Mouse (Mus musculus): ENCODE measurements at regions not wholly inside any gene's neighbourhood (a gene's known extent, or its start where the extent isn't known, plus 50 kb on each side); places are given as distances from the start of the nearest gene placed in this dataset.

GRCm38 (mm10) chr2:146631098-146631497 lies 119.0 kb upstream of the Ralgapa2 start:
- WGBS = 77% methylated on average over 5 of the region's 5 CpGs
- no peaks in the 10 kb centered on the region for H3K36me3 ChIP-seq (ENCODE audit: control insufficient read depth, insufficient read depth, low read length)
- H3K27me3 ChIP-seq (ENCODE audit: control insufficient read depth, insufficient read depth, low read length) = peaks cover 16% of the 10 kb centered on the region
- no peak overlapping the region for H3K27ac ChIP-seq (ENCODE audit: low read depth, low read length)
- no peaks in the 10 kb centered on the region for H3K9me3 ChIP-seq (ENCODE audit: control insufficient read depth, low read length)
- no peak for ATAC-seq (replicated peaks; ENCODE audit: low FRiP score)
- no peak for DNase-seq (ENCODE audit: low spot score)
- H3K4me3 ChIP-seq (ENCODE audit: low read depth, low read length) = no peak overlapping the region
- H3K9ac ChIP-seq (ENCODE audit: low read length) = no peak overlapping the region
- no peaks in the 10 kb centered on the region for H3K4me1 ChIP-seq (replicated peaks; ENCODE audit: control insufficient read depth, insufficient read depth, low read length)
- no peak overlapping the region for H3K4me2 ChIP-seq (ENCODE audit: low read depth, low read length, severe bottlenecking)

- no peak overlapping the region for H3K27ac ChIP-seq (ENCODE audit: low read depth, low read length)
- no peaks in the 10 kb centered on the region for H3K9me3 ChIP-seq (ENCODE audit: control insufficient read depth, low read length)
- WGBS = 50% methylated on average over 16 of the region's 16 CpGs
- no peaks in the 10 kb centered on the region for H3K36me3 ChIP-seq (ENCODE audit: control insufficient read depth, insufficient read depth, low read length)
- ATAC-seq (replicated peaks; ENCODE audit: low FRiP score) = peak; percentile 71
- no peak overlapping the region for H3K4me2 ChIP-seq (ENCODE audit: low read depth, low read length, severe bottlenecking)
- H3K27me3 ChIP-seq (ENCODE audit: control insufficient read depth, insufficient read depth, low read length) = peaks cover 16% of the 10 kb centered on the region
- DNase-seq (ENCODE audit: low spot score) = peak; percentile 82
- H3K4me3 ChIP-seq (ENCODE audit: low read depth, low read length) = no peak overlapping the region
- 0 out of 2 replicates have a peak, but pooled peaks cover 1% of the 10 kb centered on the region for H3K4me1 ChIP-seq (replicated peaks; ENCODE audit: control insufficient read depth, insufficient read depth, low read length)
- H3K9ac ChIP-seq (ENCODE audit: low read length) = no peak overlapping the region
These were observed 121.4 kb upstream of the Ralgapa2 start for GRCm38 (mm10) chr2:146633329-146634070.

- Histone ChIP-seq H3K4me1 (replicated peaks; ENCODE audit: control insufficient read depth, insufficient read depth, low read length) (0 out of 2 replicates have a peak, but pooled peaks cover 1% of the 10 kb centered on the region), H3K4me3 (ENCODE audit: low read depth, low read length) (no peak overlapping the region), H3K9me3 (ENCODE audit: control insufficient read depth, low read length) (no peaks in the 10 kb centered on the region), H3K27me3 (ENCODE audit: control insufficient read depth, insufficient read depth, low read length) (peaks cover 6% of the 10 kb centered on the region; the same call in 1 of the 2 replicates), H3K27ac (ENCODE audit: low read depth, low read length) (no peak overlapping the region), H3K4me2 (ENCODE audit: low read depth, low read length, severe bottlenecking) (no peak overlapping the region), H3K36me3 (ENCODE audit: control insufficient read depth, insufficient read depth, low read length) (no peaks in the 10 kb centered on the region), H3K9ac (ENCODE audit: low read length) (no peak overlapping the region)
- WGBS = 58% methylated on average over 5 of the region's 5 CpGs
- ATAC-seq (replicated peaks; ENCODE audit: low FRiP score) (no peak), DNase-seq (ENCODE audit: low spot score) (no peak)
These were observed 125.4 kb upstream of the Ralgapa2 start for GRCm38 (mm10) chr2:146637573-146637972.

- no peak overlapping the region for H3K27ac ChIP-seq (ENCODE audit: low read depth, low read length)
- ATAC-seq (replicated peaks; ENCODE audit: low FRiP score) (peak; percentile 80), DNase-seq (ENCODE audit: low spot score) (no peak)
- H3K4me3 ChIP-seq (ENCODE audit: low read depth, low read length) = no peak overlapping the region
- H3K9ac ChIP-seq (ENCODE audit: low read length) = no peak overlapping the region
- peaks cover 4% of the 10 kb centered on the region; the same call in 1 of the 2 replicates for H3K27me3 ChIP-seq (ENCODE audit: control insufficient read depth, insufficient read depth, low read length)
- H3K9me3 ChIP-seq (ENCODE audit: control insufficient read depth, low read length) = no peaks in the 10 kb centered on the region; the same call in 1 of the 2 replicates
- whole genome bisulfite sequencing = 16% methylated on average over 16 of the region's 16 CpGs
- no peaks in the 10 kb centered on the region for H3K36me3 ChIP-seq (ENCODE audit: control insufficient read depth, insufficient read depth, low read length)
- H3K4me1 ChIP-seq (replicated peaks; ENCODE audit: control insufficient read depth, insufficient read depth, low read length) = peaks cover 3% of the 10 kb centered on the region; the same call in 1 of the 2 replicates
- peak overlapping the region; percentile 8; the same call in 1 of the 2 replicates for H3K4me2 ChIP-seq (ENCODE audit: low read depth, low read length, severe bottlenecking)
These were observed 134.3 kb upstream of the Ralgapa2 start for GRCm38 (mm10) chr2:146646237-146646972.

- no peaks in the 10 kb centered on the region for H3K36me3 ChIP-seq (ENCODE audit: control insufficient read depth, insufficient read depth, low read length)
- DNase-seq (ENCODE audit: low spot score) (no peak), ATAC-seq (replicated peaks; ENCODE audit: low FRiP score) (peak; percentile 40; the same call in 1 of the 2 replicates)
- H3K9me3 ChIP-seq (ENCODE audit: control insufficient read depth, low read length) = no peaks in the 10 kb centered on the region; the same call in 1 of the 2 replicates
- H3K27me3 ChIP-seq (ENCODE audit: control insufficient read depth, insufficient read depth, low read length) = peaks cover 4% of the 10 kb centered on the region; the same call in 1 of the 2 replicates
- H3K27ac ChIP-seq (ENCODE audit: low read depth, low read length) = no peak overlapping the region
- 67% methylated on average over 2 of the region's 2 CpGs for WGBS
- peak overlapping the region; percentile 8; the same call in 1 of the 2 replicates for H3K4me2 ChIP-seq (ENCODE audit: low read depth, low read length, severe bottlenecking)
- no peak overlapping the region for H3K4me3 ChIP-seq (ENCODE audit: low read depth, low read length)
- peaks cover 3% of the 10 kb centered on the region; the same call in 1 of the 2 replicates for H3K4me1 ChIP-seq (replicated peaks; ENCODE audit: control insufficient read depth, insufficient read depth, low read length)
- no peak overlapping the region for H3K9ac ChIP-seq (ENCODE audit: low read length)
These were observed 134.8 kb upstream of the Ralgapa2 start for GRCm38 (mm10) chr2:146646973-146647282.

GRCm38 (mm10) chr2:146661346-146661745 lies 149.2 kb upstream of the Ralgapa2 start:
- 27% methylated on average over 3 of the region's 3 CpGs for WGBS
- ATAC-seq (replicated peaks; ENCODE audit: low FRiP score) = peak; percentile 81
- H3K4me3 ChIP-seq (ENCODE audit: low read depth, low read length) = no peak overlapping the region
- H3K36me3 ChIP-seq (ENCODE audit: control insufficient read depth, insufficient read depth, low read length) = no peaks in the 10 kb centered on the region
- H3K27me3 ChIP-seq (ENCODE audit: control insufficient read depth, insufficient read depth, low read length) = peaks cover 18% of the 10 kb centered on the region
- H3K27ac ChIP-seq (ENCODE audit: low read depth, low read length) = no peak overlapping the region
- DNase-seq (ENCODE audit: low spot score) = no peak
- H3K9ac ChIP-seq (ENCODE audit: low read length) = no peak overlapping the region
- no peaks in the 10 kb centered on the region for H3K9me3 ChIP-seq (ENCODE audit: control insufficient read depth, low read length)
- 0 out of 2 replicates have a peak, but pooled peaks cover 3% of the 10 kb centered on the region for H3K4me1 ChIP-seq (replicated peaks; ENCODE audit: control insufficient read depth, insufficient read depth, low read length)
- no peak overlapping the region for H3K4me2 ChIP-seq (ENCODE audit: low read depth, low read length, severe bottlenecking)

- no peaks in the 10 kb centered on the region for H3K36me3 ChIP-seq (ENCODE audit: control insufficient read depth, insufficient read depth, low read length)
- no peak overlapping the region for H3K4me2 ChIP-seq (ENCODE audit: low read depth, low read length, severe bottlenecking)
- no peak for DNase-seq (ENCODE audit: low spot score)
- H3K4me3 ChIP-seq (ENCODE audit: low read depth, low read length) = no peak overlapping the region
- WGBS = 44% methylated on average over 2 of the region's 2 CpGs
- ATAC-seq (replicated peaks; ENCODE audit: low FRiP score) = no peak
- H3K9ac ChIP-seq (ENCODE audit: low read length) = no peak overlapping the region
- no peaks in the 10 kb centered on the region for H3K9me3 ChIP-seq (ENCODE audit: control insufficient read depth, low read length)
- no peaks in the 10 kb centered on the region for H3K4me1 ChIP-seq (replicated peaks; ENCODE audit: control insufficient read depth, insufficient read depth, low read length)
- no peaks in the 10 kb centered on the region; the same call in 1 of the 2 replicates for H3K27me3 ChIP-seq (ENCODE audit: control insufficient read depth, insufficient read depth, low read length)
- no peak overlapping the region for H3K27ac ChIP-seq (ENCODE audit: low read depth, low read length)
These were observed 160.6 kb upstream of the Ralgapa2 start for GRCm38 (mm10) chr2:146672761-146673160.

GRCm38 (mm10) chr2:146681979-146682378 lies 169.8 kb upstream of the Ralgapa2 start:
- Histone ChIP-seq H3K27me3 (ENCODE audit: control insufficient read depth, insufficient read depth, low read length) (no peaks in the 10 kb centered on the region; the same call in 1 of the 2 replicates), H3K36me3 (ENCODE audit: control insufficient read depth, insufficient read depth, low read length) (no peaks in the 10 kb centered on the region), H3K9ac (ENCODE audit: low read length) (no peak overlapping the region), H3K4me2 (ENCODE audit: low read depth, low read length, severe bottlenecking) (no peak overlapping the region), H3K4me3 (ENCODE audit: low read depth, low read length) (no peak overlapping the region), H3K4me1 (replicated peaks; ENCODE audit: control insufficient read depth, insufficient read depth, low read length) (no peaks in the 10 kb centered on the region), H3K27ac (ENCODE audit: low read depth, low read length) (no peak overlapping the region), H3K9me3 (ENCODE audit: control insufficient read depth, low read length) (no peaks in the 10 kb centered on the region)
- ATAC-seq (replicated peaks; ENCODE audit: low FRiP score) (no peak), DNase-seq (ENCODE audit: low spot score) (no peak)
- WGBS = 68% methylated on average over 3 of the region's 3 CpGs
